Mouse (Mus musculus): Measurements from ENCODE around the gene Cntnap2.

DNA sequence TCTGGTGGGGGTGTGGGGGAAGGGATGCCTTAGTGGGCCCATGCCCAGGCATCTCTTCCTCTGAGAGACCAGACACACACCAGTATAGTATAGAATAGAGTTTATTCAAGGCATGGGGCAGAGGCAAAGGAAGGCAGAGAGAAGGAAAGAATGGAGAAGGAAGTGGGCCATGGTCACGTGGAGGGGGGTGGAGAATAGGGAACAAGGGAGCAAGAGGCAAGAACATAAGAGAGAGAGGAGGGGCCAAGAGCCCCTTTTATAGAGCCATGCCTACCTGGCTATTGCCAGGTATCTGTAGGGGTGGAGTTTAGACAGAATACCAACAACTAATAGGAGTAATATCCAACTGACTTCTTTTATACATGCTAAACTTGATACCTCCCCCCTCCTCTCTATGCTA lies 2226.6 kb downstream of the Cntnap2 start:
- TF ChIP-seq CTCF (IDR thresholded peaks at IDR 0.05; ENCODE audit: low read depth, low read length) (no peak), POLR2A (IDR thresholded peaks at IDR 0.05; ENCODE audit: borderline replicate concordance, low read depth, low read length) (no peak)
